29 mouse cellular contexts compared by ENCODE assay signal in the genomic region with DNA sequence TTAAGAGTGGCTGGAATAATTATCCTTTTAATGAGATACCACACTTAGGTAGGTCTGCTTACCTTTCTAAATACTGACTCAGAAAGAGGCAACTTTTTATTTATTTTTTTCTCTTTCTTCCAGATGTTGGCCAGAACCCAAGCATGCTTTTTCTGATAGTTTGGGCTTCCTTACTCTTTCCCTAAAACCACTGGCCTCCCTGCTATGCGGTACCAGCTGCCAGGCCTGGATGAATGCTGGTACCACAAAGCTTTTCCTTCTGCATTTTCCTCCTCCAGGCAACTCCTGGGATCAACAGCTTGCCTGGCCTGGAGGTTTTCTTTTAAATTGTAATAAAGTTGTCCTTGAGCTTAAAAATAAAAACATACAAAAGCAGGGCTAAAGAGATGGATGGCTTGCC. TPM values are rescaled to one million over a fixed set of nuclear protein-coding genes. Genes with fewer than 3 reads are reported as not detected.
"Had no signal": no experiment of that assay in that cellular context is flagged by ENCODE, and none has a peak within 500 bp of the region (broad histone marks: within the 10 kb centered on the region; RNA-seq: fewer than 3 reads in every experiment).

No protein-coding gene starts in this region.

- H3K27ac ChIP-seq: embryonic facial prominence, embryonic 10.5 days; embryonic facial prominence, embryonic 12.5 days; embryonic facial prominence, embryonic 13.5 days; embryonic facial prominence, embryonic 15.5 days; forebrain, embryonic 10.5 days; forebrain, embryonic 12.5 days; forebrain, embryonic 13.5 days; forebrain, embryonic 15.5 days; gastrocnemius, adult 2 months; heart, adult 2 months; heart, embryonic 10.5 days had no signal

- ATAC-seq: forebrain, embryonic 13.5 days; forebrain, embryonic 14.5 days; forebrain, embryonic 15.5 days; forebrain, embryonic 16.5 days; forebrain, postnatal 0 days had no signal

- H3K4me3 ChIP-seq: embryonic facial prominence, embryonic 10.5 days; embryonic facial prominence, embryonic 12.5 days; embryonic facial prominence, embryonic 13.5 days; embryonic facial prominence, embryonic 15.5 days; erythroblast, embryonic 14.5 days; forebrain, embryonic 10.5 days; forebrain, embryonic 12.5 days; forebrain, embryonic 13.5 days; forebrain, embryonic 15.5 days; gastrocnemius, adult 2 months; heart, adult 2 months; heart, embryonic 10.5 days had no signal

- H3K4me1 ChIP-seq: embryonic facial prominence, embryonic 10.5 days; embryonic facial prominence, embryonic 12.5 days; embryonic facial prominence, embryonic 13.5 days; embryonic facial prominence, embryonic 15.5 days had no signal

- DNase-seq: cerebellum, adult 9-10 months; cerebellum, adult 9-11 months; cerebellum, postnatal 10 days; cerebellum, postnatal 14 days; cerebellum, postnatal 25 days; cerebellum, postnatal 36 days; embryo, embryonic 11 days; forebrain, postnatal 0 days; gastrocnemius, adult 2 months; gastrocnemius, postnatal 10 days; gastrocnemius, postnatal 14 days; gastrocnemius, postnatal 25 days; gastrocnemius, postnatal 36 days; heart, adult 11 months; heart, adult 18-20 months; heart, adult 2 months had no signal

- H3K9ac ChIP-seq: embryonic facial prominence, embryonic 12.5 days; embryonic facial prominence, embryonic 13.5 days; embryonic facial prominence, embryonic 15.5 days; forebrain, embryonic 12.5 days; forebrain, embryonic 13.5 days; forebrain, embryonic 15.5 days; forebrain, postnatal 0 days had no signal

- H3K9me3 ChIP-seq: embryonic facial prominence, embryonic 10.5 days; embryonic facial prominence, embryonic 12.5 days; embryonic facial prominence, embryonic 13.5 days; embryonic facial prominence, embryonic 15.5 days; forebrain, embryonic 10.5 days; forebrain, embryonic 12.5 days; forebrain, embryonic 13.5 days; forebrain, embryonic 15.5 days; heart, embryonic 10.5 days had no signal

- H3K27me3 ChIP-seq: embryonic facial prominence, embryonic 12.5 days; embryonic facial prominence, embryonic 13.5 days; embryonic facial prominence, embryonic 15.5 days; forebrain, embryonic 12.5 days; forebrain, embryonic 13.5 days; forebrain, embryonic 15.5 days had no signal

- H3K4me2 ChIP-seq: embryonic facial prominence, embryonic 12.5 days; embryonic facial prominence, embryonic 13.5 days; embryonic facial prominence, embryonic 15.5 days; forebrain, embryonic 12.5 days; forebrain, embryonic 13.5 days; forebrain, embryonic 15.5 days; heart, embryonic 11.5 days had no signal

RNA-seq across cellular contexts. Expression of a gene that starts 30.0 kb away (rescaled TPM):
- polyA plus RNA-seq: erythroblast, embryonic 14.5 days had no signal
